Mouse (Mus musculus) olfactory bulb, adult 2 months (tissue): Measurements from ENCODE around the gene Nrp2.

Source experiments
- CTCF ChIP-seq: fragments of 200-500 bp; IDR thresholded peaks from 2 replicates; pipeline ENCODE4 v1.5.1; 2012; ENCODE audit warnings: low read depth, mild to moderate bottlenecking, low read length, moderate library complexity; ENCODE audit not compliant: insufficient read depth
- POLR2A ChIP-seq: fragments of 200-500 bp; IDR thresholded peaks from 2 replicates; pipeline ENCODE4 v1.6.1; 2012; ENCODE audit warnings: mild to moderate bottlenecking, low read depth, low read length, moderate library complexity; ENCODE audit not compliant: insufficient read depth

GRCm38 (mm10) chr1:62678611-62679344 lies 24.3 kb upstream of the Nrp2 start:
- TF ChIP-seq CTCF (no peak), POLR2A (no peak)
